Mouse (Mus musculus): ENCODE measurements around the gene Cluap1.

- TF ChIP-seq EP300 (IDR thresholded peaks at IDR 0.05; ENCODE audit: insufficient read depth, low read depth, low read length): peak; percentile 61; the same call in 1 of the 2 replicates
- peak; percentile 54; the same call in 1 of the 2 replicates for TF ChIP-seq POLR2A (IDR thresholded peaks at IDR 0.05; ENCODE audit: insufficient read depth, low read depth, low read length)
These were observed 36.2 kb upstream of the Cluap1 start, which contains the start of gene Naa60 for GRCm38 (mm10) chr16:3872216-3873047.
